17 mouse cellular contexts compared by ENCODE assay signal in genomic region chr6:17860463-17860862, GRCm38 (mm10).
"Had no signal": no experiment of that assay in that cellular context is flagged by ENCODE, and none has a peak within 500 bp of the region (broad histone marks: within the 10 kb centered on the region; RNA-seq: fewer than 3 reads in every experiment).

No protein-coding gene starts in this region.

- H3K9me3 ChIP-seq: lung, embryonic 15.5 days; megakaryocyte, embryonic 14.5 days; midbrain, embryonic 13.5 days; midbrain, embryonic 15.5 days; neural tube, embryonic 12.5 days had no signal

- H3K4me2 ChIP-seq: lung, embryonic 15.5 days; midbrain, embryonic 11.5 days; midbrain, embryonic 13.5 days; midbrain, embryonic 15.5 days; neural tube, embryonic 12.5 days had no signal

- H3K27ac ChIP-seq: lung, embryonic 15.5 days; macrophage; midbrain, embryonic 13.5 days; midbrain, embryonic 15.5 days; neural tube, embryonic 12.5 days had no signal

- H3K27me3 ChIP-seq: lung, embryonic 15.5 days; megakaryocyte, embryonic 14.5 days; midbrain, embryonic 13.5 days; midbrain, embryonic 15.5 days; neural tube, embryonic 12.5 days had no signal

- H3K9ac ChIP-seq: liver, postnatal 0 days; lung, embryonic 15.5 days; midbrain, embryonic 13.5 days; midbrain, embryonic 15.5 days; neural tube, embryonic 12.5 days had no signal

- ATAC-seq: liver, postnatal 0 days; lung, postnatal 0 days; midbrain, embryonic 13.5 days; midbrain, embryonic 15.5 days had no signal

- DNase-seq: liver, postnatal 0 days; lung, adult 2 months; lung, postnatal 14 days; lung, postnatal 36 days; right cerebral cortex, postnatal 14 days; spleen, adult 18-20 months; thymus, adult 2 months; thymus, postnatal 25 days; thymus, postnatal 4 days had no signal

- H3K4me3 ChIP-seq: lung, embryonic 15.5 days; megakaryocyte, embryonic 14.5 days; midbrain, embryonic 13.5 days; midbrain, embryonic 15.5 days; neural tube, embryonic 12.5 days had no signal

- H3K4me1 ChIP-seq: lung, embryonic 15.5 days; midbrain, embryonic 13.5 days; midbrain, embryonic 15.5 days; neural tube, embryonic 12.5 days had no signal
